Mouse (Mus musculus): ENCODE measurements around the gene Tbc1d2b.

Tbc1d2b gene

DNA sequence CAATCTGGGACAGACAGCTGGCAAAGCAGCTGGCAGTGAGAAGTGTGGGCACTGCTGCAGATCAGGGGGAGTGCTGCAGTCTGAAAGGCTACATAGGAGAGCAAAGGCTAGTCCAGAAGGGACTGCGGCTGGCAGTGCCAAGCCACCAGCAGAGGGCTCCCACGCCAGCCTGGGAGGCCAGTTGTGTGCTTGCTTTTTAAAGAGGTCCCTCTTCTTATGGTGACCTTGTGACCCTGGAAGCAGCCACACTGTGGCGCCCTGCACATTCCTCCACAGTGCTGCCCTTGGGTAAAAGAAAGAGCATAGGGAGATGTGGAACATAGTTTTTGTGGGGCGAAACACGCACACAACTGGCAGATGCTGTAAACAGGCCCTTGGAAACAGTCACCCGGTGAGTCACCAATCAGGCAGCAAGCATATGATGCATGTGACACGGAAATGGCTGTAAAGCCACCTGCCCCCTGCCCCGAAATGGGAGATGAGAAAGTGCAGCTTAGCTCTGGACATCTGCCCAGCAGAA is 66.1 kb downstream of the Tbc1d2b start:
- DNase-seq (ENCODE audit: low spot score in 2 of 2) = no peak

DNA sequence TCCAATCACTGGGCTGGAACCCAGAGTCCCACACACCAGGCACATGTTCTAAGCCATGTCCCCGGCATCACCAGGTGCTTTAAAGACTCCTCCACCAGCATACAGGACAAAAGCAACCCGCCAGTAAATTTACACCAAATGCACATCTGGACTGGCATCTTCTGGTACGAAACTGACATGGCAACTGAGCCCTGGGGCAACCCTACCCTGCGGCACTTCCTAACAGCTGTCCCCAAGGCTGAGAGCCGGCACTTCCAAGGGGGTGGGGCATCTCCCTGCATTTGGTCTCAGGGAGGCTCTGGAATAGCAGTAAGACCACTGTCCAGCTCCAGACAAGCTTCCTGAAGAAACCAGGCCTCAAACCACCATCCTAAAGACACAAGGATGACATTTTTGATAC is 67.4 kb downstream of the Tbc1d2b start:
- DNase-seq (ENCODE audit: low spot score in 2 of 2) = no peak

DNA sequence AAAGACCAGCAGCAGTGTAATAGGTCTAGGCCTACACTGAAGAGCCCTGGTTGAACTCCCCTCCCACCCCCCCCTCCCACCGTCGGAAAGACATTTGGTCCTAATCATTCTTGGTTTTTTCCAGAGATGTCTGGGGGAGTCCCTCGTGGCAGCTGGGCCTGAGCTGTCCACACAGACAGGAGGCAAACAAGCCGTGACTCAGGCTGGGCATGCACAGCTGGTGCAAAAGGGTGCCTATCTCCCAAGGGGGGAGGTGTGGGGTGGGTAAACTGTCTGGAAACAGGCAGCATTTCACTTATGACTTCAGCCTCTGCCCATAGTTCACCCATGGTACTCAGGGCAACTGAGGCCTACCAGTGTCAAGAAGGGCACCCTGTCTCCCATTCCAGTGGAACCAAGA is 69.1 kb downstream of the Tbc1d2b start:
- DNase-seq (ENCODE audit: low spot score in 2 of 2) = no peak

DNA sequence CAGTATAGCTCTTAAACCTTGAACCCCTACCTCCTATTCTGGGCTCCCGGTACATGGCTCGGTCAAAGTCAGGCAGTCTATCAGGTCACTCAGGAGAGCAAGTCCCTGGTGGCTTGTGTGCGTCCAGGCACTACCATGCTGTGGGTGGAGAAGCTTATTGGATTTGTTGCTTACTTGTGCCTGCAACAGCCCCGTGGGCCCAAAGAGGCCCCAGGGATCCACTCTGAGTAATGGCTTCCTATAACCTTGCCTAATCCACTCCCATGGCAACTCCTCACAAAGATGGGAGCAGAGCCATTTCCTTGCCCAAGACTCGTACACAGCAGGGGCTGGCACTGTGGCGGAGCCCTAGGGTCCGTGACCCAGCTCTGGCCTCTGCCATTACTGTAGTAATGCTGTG is 69.5 kb downstream of the Tbc1d2b start:
- no peak for DNase-seq (ENCODE audit: low spot score in 2 of 2)

DNA sequence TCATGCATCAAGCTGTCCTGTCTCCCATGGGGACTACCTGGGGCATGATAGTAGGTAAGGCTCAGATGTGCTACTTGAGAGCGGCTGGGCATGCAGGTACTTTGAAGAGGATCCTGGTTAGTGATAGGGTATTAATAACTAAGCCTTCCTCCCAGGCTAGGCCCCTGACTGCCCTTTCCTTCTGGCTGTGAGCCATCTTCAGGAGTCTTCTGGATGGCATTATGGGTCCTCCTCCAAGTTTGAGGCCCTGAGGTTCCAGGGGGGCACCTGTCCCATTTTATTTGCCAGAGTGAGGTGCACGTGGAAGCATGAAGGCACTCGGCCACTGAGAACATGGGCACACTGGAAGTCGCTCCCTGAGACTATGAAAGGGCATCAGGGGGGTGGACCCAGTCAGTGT is 70.1 kb downstream of the Tbc1d2b start:
- no peak for DNase-seq (ENCODE audit: low spot score in 2 of 2)

DNA sequence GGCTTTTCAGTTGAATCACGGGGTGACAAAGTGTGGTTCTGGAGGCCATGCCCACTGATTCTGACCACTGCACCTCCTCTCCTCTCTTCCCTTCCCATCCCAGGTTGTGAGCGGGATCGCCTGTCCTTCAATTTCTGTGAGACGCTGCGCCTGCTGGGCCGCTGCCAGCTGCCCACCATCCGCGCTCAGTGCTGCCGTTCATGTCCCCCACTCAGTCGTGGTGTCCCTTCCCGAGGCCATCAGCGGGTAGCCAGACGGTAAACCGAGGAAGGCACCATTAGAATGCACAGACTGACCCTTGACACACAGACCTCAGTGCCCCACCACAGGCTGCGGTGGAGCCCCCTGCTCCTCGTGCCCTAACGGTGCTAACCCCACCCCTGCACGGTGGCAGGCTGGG is 71.0 kb downstream of the Tbc1d2b start:
- no peak for DNase-seq (ENCODE audit: low spot score in 2 of 2)

DNA sequence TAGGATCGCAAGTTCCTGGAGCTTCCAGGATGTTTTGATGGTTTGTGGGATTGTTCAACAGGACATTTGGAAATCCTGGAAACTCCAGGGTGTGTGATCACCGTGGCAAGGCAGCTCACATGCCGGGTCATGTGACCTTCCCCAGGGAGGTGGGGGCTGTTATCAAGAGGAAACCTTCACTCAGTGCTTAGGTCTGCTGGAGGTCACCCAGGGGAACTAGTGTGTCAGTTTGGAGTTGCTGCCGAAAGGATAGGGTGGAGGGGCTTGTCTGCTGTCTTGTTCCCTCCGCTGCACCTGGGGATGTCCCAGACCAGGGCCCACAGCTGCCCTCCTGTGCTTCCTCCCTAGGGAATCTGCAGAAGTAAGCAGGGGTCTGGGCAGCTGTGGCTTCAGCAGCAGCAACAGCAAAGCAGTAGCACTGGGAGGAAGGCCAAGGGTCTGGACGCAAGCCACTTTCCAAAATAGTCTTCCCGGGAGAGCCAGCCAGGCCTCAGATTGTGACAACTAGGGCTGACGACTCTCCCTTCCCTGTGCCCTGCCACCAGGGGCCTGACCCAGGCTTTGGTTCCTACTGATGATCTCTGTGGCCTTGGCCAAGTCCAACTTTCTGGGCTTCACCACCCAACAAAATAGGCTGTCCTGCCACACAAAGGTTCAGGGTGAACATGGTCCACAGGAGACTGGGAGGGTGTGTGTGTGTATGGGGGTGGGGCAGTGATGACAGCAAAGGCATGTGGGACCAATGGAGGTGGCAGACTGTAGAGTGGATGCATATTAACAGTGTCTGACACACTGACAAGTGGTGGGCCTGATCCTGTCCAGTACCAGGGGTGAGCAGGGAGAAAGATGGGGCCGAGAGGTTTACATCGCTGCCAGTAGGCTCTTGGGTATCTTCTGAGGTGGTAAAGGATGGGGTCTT is 71.8 kb downstream of the Tbc1d2b start:
- DNase-seq (ENCODE audit: low spot score in 2 of 2) = no peak

DNA sequence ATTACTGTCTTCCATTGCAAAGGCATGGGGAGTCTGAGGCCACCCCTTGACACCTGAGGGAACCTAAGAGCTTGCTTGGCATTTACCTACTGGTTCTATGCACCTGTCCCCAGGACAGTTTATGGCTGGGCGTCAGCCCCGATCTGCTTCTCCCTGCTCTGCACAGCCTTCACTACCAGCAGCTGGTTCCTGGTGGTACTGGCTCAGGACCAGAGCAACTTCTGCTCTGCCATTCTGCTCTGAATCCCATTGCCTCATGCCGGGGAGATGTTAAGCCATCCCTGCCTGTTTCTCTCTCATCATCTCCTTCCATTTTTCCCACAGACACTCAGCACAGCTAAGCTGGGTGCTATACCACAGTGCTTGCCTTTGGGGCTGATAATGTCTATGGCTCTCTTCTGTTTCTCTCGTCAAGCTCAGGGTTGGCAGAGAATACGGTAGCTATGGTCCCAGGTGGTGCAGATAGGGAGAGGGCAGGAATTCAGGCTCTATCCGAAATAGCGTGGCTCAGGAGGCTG is 72.7 kb downstream of the Tbc1d2b start:
- no peak for DNase-seq (ENCODE audit: low spot score in 2 of 2)

DNA sequence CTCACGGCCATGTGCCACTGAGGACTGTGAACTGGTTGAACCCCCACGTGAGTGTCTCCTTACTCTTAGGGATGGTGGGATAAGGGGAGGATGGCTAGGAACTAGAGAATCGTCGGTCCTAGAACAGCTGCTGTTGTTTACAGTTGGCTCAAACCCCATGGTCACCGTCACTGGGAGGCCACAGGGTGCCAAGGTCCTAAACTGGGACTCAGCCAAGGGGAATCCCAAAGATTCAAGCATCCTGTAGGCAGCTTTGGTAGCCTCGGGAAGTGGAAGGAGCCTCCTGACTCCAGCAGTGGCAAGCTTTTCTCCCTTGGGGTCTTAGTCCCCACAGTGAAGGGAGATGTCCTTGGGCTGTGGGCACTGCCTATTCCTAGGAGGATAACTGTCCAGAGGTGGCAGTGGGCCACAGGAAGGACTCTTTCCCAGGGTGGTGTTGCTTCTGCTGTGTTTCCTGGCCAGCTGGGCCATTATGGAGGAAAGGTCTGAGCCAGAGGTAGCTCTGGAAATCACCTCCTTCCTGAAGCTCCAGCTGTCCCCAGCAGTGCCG is 73.4 kb downstream of the Tbc1d2b start:
- no peak for DNase-seq (ENCODE audit: low spot score in 2 of 2)

DNA sequence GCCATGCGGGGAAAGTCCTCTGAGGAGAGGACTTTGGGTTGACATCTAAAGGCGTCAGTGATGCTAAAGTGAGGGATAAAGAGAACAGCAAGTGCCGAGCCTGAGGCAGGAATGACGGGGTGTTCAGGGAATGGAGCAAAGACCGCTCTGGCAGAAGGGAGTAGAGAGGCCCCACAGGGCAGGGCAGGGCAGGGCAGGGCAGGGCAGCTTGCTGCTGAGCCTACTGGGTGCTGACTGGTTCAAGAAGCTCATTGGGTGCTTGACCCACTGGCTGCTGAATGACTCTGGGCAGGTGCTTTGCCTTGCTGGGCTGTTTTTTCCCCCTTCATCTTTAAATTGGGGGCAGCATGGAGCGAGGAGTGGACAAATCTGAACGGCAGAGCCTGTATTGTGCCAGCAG is 74.3 kb downstream of the Tbc1d2b start:
- no peak for DNase-seq (ENCODE audit: low spot score in 2 of 2)

DNA sequence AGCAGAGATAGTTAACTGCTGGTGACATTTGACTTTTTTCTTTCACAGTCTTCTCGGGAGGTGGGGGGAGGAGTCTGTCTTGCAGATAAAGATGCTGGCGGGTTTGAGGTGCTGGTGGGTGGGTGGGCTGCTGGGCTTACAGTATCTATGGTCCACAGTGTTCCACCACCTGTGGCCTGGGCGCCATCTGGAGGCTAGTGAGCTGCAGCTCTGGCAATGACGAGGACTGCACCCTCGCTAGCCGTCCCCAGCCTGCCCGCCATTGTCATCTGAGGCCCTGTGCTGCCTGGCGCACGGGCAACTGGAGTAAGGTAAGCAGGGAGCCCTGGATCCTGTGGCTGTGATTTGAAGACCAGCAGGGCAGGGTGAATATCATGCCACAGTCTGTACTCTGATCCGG is 75.6 kb downstream of the Tbc1d2b start:
- DNase-seq (ENCODE audit: low spot score in 2 of 2) = no peak

DNA sequence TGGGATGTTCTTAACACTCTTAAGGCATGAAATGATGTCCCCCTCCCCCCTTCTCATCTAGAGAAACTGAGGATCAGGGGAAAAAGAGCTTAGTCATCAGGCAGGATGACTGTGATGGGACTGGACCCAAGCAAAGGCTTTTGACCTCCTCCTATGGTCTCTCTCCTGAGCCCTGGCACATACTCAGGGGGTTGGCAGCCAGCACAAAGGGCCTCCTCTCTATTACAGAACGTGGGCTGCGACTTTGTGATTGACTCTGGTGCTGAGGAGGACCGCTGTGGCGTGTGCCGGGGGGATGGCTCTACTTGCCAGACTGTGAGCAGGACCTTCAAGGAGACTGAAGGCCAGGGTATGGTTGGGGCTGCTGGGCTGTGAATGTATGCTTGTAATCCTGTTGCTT is 81.2 kb downstream of the Tbc1d2b start:
- DNase-seq (ENCODE audit: low spot score in 2 of 2) = no peak

DNA sequence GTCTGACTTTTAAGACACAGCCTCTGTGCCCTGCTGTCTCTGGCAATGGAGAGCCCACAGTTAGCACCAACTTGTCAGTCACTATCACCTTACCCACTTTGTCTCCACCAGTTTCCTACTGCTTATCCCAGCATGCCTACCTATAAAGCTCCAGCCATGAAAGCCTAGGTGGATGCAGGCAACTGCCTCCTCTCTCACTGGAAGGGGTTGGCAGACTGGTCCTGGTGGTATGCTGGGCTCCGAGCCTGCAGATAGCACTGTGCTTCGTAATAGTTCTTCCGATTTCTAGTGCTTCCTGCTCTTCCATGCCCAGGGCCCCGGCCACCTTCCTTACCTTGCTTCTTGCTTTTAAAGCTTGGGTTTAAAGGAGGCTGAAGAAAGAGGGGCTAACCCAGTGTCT is 81.7 kb downstream of the Tbc1d2b start:
- DNase-seq (ENCODE audit: low spot score in 2 of 2) = no peak

DNA sequence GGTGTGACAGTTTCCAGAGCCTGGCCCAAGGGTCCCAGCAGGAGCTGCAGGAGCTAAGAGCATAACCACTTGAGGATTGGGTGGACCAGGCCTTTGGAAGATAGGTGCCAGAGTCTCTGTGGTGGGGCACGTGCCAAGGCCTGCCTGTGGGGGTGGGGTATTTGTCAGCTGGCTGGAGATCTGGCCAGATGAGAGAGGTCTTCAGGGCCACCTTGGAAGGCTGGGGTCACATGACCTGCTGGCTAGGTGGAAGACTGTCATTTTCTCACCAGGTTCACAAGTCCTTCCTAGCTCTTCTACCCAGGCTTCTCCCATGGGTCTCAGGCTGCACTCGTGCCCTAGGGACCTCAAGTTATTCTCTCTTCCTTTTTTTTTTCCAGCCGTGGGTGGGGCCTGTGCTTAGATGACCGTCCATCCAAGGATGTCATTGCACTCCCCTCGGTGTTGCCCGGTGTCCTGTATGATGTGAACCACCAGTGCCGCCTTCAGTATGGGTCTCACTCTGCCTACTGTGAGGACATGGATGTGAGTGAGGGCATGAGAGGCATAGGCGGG is 85.2 kb downstream of the Tbc1d2b start:
- DNase-seq (ENCODE audit: low spot score in 2 of 2) = no peak

DNA sequence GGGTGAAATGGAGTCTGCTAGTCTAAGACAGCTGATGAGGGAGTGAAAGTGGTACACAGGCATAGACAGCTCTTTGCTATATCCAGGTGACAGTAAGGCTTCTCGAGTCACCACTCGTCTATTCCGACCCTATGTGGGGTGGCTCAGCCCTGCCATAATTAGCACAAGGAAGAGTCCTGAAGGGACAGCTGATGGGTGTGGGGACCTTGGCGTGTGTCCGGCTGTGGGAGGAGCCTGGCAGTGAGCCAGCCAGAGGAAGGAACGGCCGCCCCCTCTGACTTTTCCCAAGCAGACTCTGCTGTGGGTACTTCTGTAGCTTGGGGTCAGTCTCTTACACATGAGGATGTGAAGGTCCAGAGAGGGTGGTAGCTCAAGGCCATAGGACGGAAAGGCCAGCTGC is 86.5 kb downstream of the Tbc1d2b start:
- DNase-seq (ENCODE audit: low spot score in 2 of 2) = no peak

DNA sequence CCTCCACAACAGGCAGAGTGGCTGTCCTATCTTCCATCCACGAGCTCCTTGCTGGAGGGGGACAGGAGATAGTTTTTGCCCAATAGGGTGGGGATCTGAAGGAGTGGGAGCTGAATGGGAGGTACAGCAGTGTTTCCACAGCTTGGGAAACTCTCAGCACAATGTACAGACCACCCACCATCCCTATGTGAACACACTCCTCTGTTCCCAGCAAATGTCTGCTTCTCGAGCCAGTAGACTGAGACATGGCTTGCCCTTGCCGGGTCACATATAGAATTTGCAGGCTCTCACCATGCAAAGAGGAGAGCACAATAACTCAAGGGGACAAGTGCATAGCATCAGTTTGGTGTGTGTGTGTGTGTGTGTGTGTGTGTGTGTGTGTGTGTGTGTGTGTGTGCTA is 87.1 kb downstream of the Tbc1d2b start:
- DNase-seq (ENCODE audit: low spot score in 2 of 2) = no peak

DNA sequence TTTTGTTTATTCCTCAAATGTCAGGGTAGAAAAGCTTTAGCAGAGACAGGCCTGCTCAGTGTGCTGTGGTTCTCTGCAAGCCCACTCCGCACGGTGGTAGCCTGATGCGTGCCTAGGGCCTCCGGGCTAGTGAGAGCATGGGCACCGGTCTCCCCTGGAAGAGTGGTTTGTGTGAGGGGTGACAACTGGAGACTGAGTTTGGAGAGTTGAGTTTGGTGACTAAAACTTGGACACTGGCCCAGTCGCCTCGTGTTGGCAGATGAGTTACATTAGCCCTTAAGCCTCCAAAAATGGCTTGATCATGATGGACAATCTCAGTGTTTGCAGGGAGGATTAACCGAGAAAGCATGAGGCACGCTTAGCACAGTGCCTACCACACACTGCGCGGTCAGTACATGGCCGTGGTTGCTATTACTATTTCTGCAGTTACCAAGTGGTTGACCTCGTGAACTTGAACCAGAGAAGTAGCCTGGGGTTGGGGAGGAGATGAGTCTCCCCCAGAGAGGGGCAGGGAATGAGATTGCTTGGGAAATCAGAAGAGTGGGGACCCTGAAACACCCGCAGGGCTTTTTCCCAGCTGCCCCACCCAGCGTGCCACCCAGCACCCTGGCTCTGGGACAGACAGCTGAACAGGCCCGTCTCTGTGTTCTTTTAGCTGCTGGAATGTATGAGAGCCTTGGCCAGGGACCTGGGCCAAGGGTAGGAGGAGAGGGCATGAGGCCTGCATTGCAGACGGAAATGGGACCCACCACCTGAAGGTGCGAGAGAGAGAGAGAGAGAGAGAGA is 87.8 kb downstream of the Tbc1d2b start:
- no peak for DNase-seq (ENCODE audit: low spot score in 2 of 2)

DNA sequence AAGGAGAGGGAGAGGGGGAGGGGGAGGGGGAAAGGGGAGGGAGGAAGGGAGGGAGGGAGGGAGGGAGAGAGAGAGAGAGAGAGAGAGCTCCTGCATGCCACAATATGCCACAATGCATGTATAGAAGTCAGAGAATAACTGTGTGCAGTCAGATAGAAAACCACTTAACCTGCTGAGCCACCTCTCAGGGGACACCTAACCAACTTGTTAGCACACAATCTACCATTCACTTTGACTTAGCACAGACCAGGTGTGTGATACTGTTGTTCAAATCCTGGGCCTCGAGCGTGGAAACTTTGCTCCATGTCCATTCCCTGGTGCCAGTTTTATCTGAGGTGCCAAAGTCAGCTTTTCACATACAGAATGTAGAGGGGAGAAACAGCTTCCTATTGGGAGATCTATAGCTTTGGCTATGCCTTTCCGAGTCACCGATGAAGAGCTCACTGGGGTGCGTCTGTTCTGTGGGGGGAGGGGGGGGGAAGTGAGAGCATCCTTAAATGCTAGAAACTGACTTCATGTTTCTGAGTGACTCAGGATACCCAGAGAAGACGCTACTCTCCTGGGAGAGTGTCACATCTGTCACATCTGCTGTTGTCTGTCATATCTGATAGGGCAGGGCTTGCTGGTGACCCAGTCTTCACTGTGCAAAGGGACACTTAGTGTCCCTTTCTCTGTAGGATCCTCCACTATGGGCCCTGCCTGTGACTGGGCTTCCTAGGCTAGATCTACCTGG is 88.8 kb downstream of the Tbc1d2b start:
- DNase-seq (ENCODE audit: low spot score in 2 of 2) = no peak

DNA sequence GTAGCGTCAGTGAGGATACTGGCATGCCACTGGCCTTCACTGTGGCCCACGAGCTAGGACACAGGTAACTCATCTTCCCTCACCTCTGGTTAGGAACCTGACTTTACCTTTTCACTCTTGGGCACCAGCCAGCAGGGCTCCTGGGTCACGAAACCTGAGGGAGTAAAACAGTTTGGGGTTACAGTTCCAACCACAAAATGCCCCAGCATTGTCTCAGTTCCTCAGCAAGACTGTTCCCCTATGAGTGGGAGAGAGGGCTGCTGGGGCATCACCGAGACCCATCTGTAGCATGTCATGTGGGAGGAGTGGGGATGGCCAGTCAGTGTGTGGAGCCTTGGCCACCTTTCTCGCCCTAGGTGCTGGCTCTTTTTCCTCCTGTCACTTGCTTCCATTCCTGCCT is 91.2 kb downstream of the Tbc1d2b start:
- DNase-seq (ENCODE audit: low spot score in 2 of 2) = no peak

DNA sequence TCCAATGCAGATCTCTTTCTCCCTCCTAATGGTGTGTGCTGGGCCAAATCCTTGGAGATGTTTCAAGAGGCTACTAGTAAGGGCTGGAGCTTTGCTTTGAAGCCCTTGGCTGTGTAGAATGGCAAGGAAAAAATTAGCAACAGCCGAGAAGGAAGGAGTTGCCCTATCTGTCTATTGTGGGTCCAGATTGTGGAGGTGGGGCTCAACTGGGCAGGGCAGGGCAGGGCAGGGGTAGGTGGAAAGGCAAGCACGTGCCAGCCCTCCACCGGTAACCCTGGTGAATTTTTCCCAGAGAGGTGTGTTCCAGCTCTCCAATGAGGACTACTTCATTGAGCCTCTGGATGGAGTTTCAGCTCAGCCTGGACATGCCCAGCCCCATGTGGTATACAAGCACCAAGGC is 97.3 kb downstream of the Tbc1d2b start:
- no peak for DNase-seq (ENCODE audit: low spot score in 2 of 2)
